Mouse (Mus musculus): ENCODE data around the gene Kantr.

Kantr gene

DNA sequence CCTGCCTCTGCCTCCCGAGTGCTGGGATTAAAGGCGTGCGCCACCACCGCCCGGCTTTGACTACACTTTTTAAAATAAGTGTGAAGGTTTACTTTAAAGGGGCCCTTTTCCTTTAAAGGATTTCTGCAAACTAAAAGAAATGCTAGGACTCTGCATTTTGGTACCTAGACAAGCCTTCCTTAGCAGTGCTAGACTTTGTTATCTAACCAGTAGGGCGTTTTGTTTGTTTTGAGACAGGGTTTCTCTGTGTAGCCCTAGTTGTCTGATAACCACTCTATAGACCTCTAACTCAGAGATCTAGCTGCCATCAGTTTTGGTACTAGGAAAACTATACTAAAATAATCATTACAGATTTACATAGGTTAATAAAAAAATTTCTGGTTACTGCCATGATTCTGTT lies 47.9 kb downstream of the Kantr start:
- no peak for DNase-seq (ENCODE audit: low spot score)

DNA sequence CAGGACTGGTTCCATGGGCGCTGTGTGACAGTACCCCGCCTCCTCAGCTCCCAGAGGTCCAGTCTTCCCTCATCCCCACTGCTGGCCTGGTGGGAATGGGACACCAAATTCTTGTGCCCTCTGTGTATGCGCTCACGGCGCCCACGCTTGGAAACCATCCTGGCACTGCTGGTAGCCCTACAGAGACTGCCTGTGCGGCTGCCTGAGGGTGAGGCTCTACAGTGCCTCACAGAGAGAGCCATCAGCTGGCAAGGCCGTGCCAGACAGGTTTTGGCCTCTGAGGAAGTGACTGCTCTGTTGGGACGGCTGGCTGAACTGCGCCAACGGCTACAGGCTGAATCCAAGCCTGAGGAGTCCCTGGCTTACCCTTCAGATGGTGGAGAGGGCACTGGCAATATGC lies 56.1 kb downstream of the Kantr start:
- DNase-seq (ENCODE audit: low spot score) = no peak

Data from MN1 (cell line).